Mouse (Mus musculus): ENCODE measurements around the gene Myzap.
A peak's percentile ranks its signal among the peaks of the same experiment; 100 is the strongest.
"Not testable (repeated sequence)": the region's sequence is repeated elsewhere in the genome, so short reads cannot be mapped to it uniquely, and the experiment has no call there.

Gene Myzap

DNA sequence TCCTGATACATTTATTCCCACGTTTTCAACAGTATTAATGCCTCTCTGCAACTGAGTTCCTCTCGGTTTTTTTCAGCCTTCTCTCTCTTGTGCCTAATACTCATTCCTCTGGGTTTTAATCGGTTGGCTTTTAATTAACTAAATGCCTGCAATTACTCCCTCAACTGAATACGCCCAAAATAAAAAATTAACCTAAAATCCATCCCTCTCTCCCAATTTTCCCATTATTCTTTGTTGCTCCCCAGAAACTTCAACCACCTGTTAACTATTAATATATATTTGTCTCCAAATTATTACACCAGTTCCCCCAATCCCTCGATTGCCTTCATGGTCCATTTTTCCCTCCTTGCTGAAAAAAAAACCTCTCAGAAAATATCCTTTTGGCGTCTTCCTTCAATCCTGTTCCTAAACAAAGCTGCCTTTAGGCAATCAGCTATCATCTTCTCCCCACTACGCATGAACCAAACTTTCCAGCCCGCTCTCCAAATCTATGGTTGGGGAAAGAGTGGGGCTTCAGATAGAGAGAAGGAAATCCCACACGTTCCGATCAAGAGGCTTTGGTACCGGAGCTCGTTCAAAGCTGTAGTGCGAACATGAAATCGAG lies 107.2 kb downstream of the Myzap start:
- no peak for DNase-seq (ENCODE audit: low read depth, low spot score)

- not testable (repeated sequence) for DNase-seq (ENCODE audit: low read depth, low spot score)
These were observed 108.3 kb downstream of the Myzap start for GRCm38 (mm10) chr9:71483872-71484271.

DNA sequence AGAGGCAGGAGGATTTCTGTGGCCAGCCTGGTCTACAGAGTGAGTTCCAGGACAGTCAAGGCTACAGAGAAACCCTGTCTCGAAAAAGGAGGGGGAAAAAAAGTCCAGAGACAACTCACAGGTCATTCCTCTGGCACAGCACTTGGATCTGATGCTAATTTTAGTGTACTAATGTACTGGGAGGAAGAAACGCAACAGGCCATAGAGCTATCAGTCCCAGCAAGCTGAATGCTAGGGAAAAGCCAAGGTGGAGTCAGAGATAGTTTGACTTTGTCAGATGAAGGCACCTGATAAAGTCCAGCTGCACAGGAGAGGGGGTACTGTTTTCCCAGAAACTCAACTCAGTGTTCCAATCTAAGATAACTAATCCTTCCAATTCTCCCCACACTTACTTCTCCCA lies 111.9 kb downstream of the Myzap start:
- DNase-seq (ENCODE audit: low read depth, low spot score) = no peak

DNA sequence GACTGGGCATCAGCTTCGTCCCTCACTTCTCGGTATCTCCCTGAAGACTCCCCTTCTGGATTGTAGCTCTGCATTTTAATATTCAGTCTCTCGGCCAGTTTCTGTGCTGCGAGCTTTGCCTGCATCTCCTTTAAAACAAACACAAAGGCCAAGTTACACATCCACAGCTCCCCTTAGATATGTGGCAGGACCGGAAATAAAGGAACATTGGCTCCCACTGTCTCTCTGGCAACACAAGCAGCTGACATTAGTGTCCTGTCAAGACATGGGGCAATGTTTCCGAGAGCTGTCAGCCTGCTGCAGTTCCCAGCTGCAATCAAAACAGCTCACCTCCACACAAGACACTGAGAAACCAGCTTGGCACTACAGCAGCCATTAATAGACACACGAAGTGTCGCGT lies 112.7 kb downstream of the Myzap start:
- DNase-seq (ENCODE audit: low read depth, low spot score) = no peak

- no peak for DNase-seq (ENCODE audit: low read depth, low spot score)
These were observed 113.6 kb downstream of the Myzap start for GRCm38 (mm10) chr9:71478596-71478995.

DNA sequence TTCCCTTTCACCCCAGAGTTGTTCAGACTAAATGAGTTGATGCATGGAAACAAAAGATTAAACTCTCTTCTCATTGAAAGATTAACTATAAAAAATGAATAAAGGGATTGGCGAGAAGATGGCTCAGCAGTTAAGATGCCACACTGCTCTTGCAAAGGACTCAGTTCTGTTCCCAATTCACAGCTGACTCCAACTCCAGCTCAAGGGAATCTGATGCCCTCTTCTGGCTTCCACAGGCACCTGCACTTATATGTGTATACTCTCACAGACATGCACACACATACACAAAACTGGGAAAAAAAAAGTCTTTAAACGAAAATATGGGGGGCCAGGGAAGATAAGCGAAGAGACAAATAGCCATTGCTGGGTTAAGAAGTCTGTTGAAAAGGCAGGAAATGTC lies 115.6 kb downstream of the Myzap start:
- DNase-seq (ENCODE audit: low read depth, low spot score) = no peak

DNA sequence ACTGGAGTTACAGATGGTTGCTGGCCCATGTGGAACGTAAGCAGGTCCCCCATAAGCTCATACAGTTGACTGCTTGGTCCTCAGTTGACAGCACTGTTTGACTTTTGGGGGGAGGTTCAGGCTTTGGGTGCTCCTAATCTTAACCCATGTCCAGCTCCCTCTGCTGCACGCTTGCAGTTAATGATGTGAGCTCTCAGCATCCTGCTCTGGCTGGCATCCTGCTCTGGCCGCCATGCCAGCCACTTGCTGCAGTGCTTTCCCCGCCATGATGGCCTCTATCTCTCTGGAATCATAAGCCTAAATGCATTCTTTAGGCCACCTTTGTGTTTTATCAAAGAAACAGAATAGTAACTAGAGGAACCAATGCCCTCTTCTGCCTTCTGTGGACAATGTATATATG lies 116.6 kb downstream of the Myzap start:
- DNase-seq (ENCODE audit: low read depth, low spot score) = no peak

- no peak for DNase-seq (ENCODE audit: low read depth, low spot score)
These were observed 124.7 kb downstream of the Myzap start for GRCm38 (mm10) chr9:71467434-71467833.

DNA sequence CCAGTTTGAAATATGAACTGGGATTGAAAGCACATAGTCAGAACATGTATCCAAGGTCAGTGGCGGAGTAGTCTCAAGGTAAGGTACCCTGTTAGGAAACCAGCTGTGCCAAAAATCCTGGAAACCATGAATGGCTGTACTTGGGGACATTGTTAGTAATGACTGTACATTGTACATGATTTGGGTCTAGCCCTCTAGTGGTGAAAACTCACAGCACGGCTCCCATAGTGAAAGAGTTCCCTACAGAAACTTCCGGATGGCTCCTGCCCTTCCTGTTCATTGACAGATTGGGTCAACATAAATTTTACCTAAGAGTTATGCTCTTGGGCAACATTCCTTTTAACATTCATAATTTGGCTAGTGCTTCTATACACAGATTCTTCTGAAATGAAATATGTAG lies 126.0 kb downstream of the Myzap start:
- DNase-seq (ENCODE audit: low read depth, low spot score) = no peak

- DNase-seq (ENCODE audit: low read depth, low spot score) = no peak
These were observed 129.0 kb downstream of the Myzap start for GRCm38 (mm10) chr9:71463072-71463667.

GRCm38 (mm10) chr9:71456738-71457137 lies 135.4 kb downstream of the Myzap start:
- peak; percentile 68 for DNase-seq (ENCODE audit: low read depth, low spot score)
